Mouse (Mus musculus) cerebellum, adult 2 months (tissue): ENCODE results near the gene Tmem86b. TPM values are rescaled to one million over a fixed set of nuclear protein-coding genes. Genes with fewer than 3 reads are reported as not detected.

Experiments
- DNase-seq, 2 experiments: peaks; one replicate each; pipeline ENCODE4 v3.0.0; 2021
- H3K27ac ChIP-seq: fragments of 200-500 bp; 2 replicates; pipeline ENCODE4 v1.5.1; 2012; ENCODE audit warnings: low read length, control low read depth, inconsistent platforms; ENCODE audit not compliant: insufficient read depth
- H3K27me3 ChIP-seq: fragments of 200-500 bp; 2 replicates; pipeline ENCODE4 v1.6.1; 2012; ENCODE audit warnings: inconsistent platforms, mild to moderate bottlenecking, low read length, moderate library complexity; ENCODE audit not compliant: control insufficient read depth, insufficient read depth
- H3K4me1 ChIP-seq: fragments of 200-500 bp; 2 replicates; pipeline ENCODE4 v1.6.1; 2011; ENCODE audit warnings: low read length; ENCODE audit not compliant: control insufficient read depth, insufficient read depth
- H3K4me3 ChIP-seq: fragments of 200-500 bp; replicated peaks from 2 replicates; pipeline ENCODE3; 2011; ENCODE audit warnings: mild to moderate bottlenecking, low read depth, low read length, control low read depth; ENCODE audit not compliant: insufficient read depth
- CTCF ChIP-seq: fragments of 200-500 bp; IDR thresholded peaks from 2 replicates; pipeline ENCODE4 v1.5.1; 2011; ENCODE audit warnings: low read depth, mild to moderate bottlenecking, control low read depth, low read length, moderate library complexity, borderline replicate concordance; ENCODE audit not compliant: insufficient read depth
- POLR2A ChIP-seq: fragments of 200-500 bp; IDR thresholded peaks from 2 replicates; pipeline ENCODE4 v1.6.1; 2011; ENCODE audit warnings: low read length, control low read depth, borderline replicate concordance; ENCODE audit not compliant: insufficient read depth
- WGBS: fragments of 180-500 bp; shearing (Covaris S2); methylation state at CpG from one replicate; pipeline ENCODE4 v1.1.7; 2018; 5-methylcytosine and 5-hydroxymethylcytosine counted together
- polyA plus RNA-seq: library from polyadenylated mRNA; depleted of rRNA; stranded (reverse); fragments of >200 nt; gene quantifications from 2 replicates; pipeline ENCODE4 v1.2.3, GENCODE M21; 2012

The Tmem86b gene
- polyA plus RNA-seq, 1 experiment, result 47.9 TPM

- Histone ChIP-seq H3K4me1 (peaks cover 11% of the 10 kb centered on the region), H3K27ac (no peak overlapping the region), H3K27me3 (no peaks in the 10 kb centered on the region), H3K4me3 (no peak overlapping the region)
- WGBS, result 54% methylated on average over 6 of the region's 6 CpGs
- TF ChIP-seq POLR2A (no peak), CTCF (no peak)
- no peak for DNase-seq
Observed at GRCm38 (mm10) chr7:4647291-4647690, 16.1 kb upstream of the Tmem86b start.

GRCm38 (mm10) chr7:4646806-4647205 is 15.6 kb upstream of the Tmem86b start:
- Histone ChIP-seq H3K4me3 (no peak overlapping the region), H3K27ac (no peak overlapping the region), H3K27me3 (no peaks in the 10 kb centered on the region), H3K4me1 (peaks cover 7% of the 10 kb centered on the region)
- DNase-seq, result no peak
- TF ChIP-seq POLR2A (no peak), CTCF (no peak)
- WGBS, result 86% methylated on average over 3 of the region's 3 CpGs

GRCm38 (mm10) chr7:4643225-4643624 is 12.0 kb upstream of the Tmem86b start:
- DNase-seq, result no peak
- Histone ChIP-seq H3K27me3 (no peaks in the 10 kb centered on the region), H3K4me3 (no peak overlapping the region), H3K27ac (no peak overlapping the region), H3K4me1 (no peaks in the 10 kb centered on the region; the same call in 1 of the 2 replicates)
- WGBS, result 89% methylated on average over 6 of the region's 6 CpGs
- no peak for TF ChIP-seq POLR2A
- no peak for TF ChIP-seq CTCF

- Histone ChIP-seq H3K27ac (no peak overlapping the region), H3K4me1 (no peaks in the 10 kb centered on the region; the same call in 1 of the 2 replicates), H3K4me3 (no peak overlapping the region), H3K27me3 (no peaks in the 10 kb centered on the region)
- DNase-seq, result no peak
- 68% methylated on average over 7 of the region's 7 CpGs for WGBS
- no peak for TF ChIP-seq POLR2A
- TF ChIP-seq CTCF, result no peak
Observed at GRCm38 (mm10) chr7:4641956-4642355, 10.7 kb upstream of the Tmem86b start.

- 72% methylated on average over 11 of the region's 11 CpGs for WGBS
- Histone ChIP-seq H3K27ac (0 out of 2 replicates have a peak overlapping the region, but pooled peaks have one; percentile 13), H3K4me1 (no peaks in the 10 kb centered on the region; the same call in 1 of the 2 replicates), H3K4me3 (no peak overlapping the region), H3K27me3 (no peaks in the 10 kb centered on the region)
- TF ChIP-seq CTCF, result no peak
- no peak for TF ChIP-seq POLR2A
- DNase-seq, result no peak
Observed at GRCm38 (mm10) chr7:4641155-4641554, 9.9 kb upstream of the Tmem86b start.

- TF ChIP-seq POLR2A (no peak), CTCF (no peak)
- H3K4me1 ChIP-seq, result no peaks in the 10 kb centered on the region
- no peak for DNase-seq
- H3K4me3 ChIP-seq, result no peak overlapping the region
- H3K27ac ChIP-seq, result no peak overlapping the region
- H3K27me3 ChIP-seq, result no peaks in the 10 kb centered on the region
- 80% methylated on average over 4 of the region's 4 CpGs for WGBS
Observed at GRCm38 (mm10) chr7:4636179-4636578, 5.0 kb upstream of the Tmem86b start.

- WGBS, result 90% methylated on average over 1 of the region's 1 CpGs
- H3K27me3 ChIP-seq, result no peaks in the 10 kb centered on the region
- DNase-seq, result no peak
- H3K4me1 ChIP-seq, result peaks cover 6% of the 10 kb centered on the region; the same call in 1 of the 2 replicates
- TF ChIP-seq POLR2A (no peak), CTCF (no peak)
- no peak overlapping the region for H3K27ac ChIP-seq
- H3K4me3 ChIP-seq, result no peak overlapping the region
Observed at GRCm38 (mm10) chr7:4630198-4630597, 1.0 kb downstream of the Tmem86b start.

- WGBS, result 43% methylated on average over 5 of the region's 5 CpGs
- no peaks in the 10 kb centered on the region for H3K27me3 ChIP-seq
Observed at GRCm38 (mm10) chr7:4629586-4629985, 1.6 kb downstream of the Tmem86b start.

GRCm38 (mm10) chr7:4625928-4626327 is 5.3 kb downstream of the Tmem86b start:
- no peaks in the 10 kb centered on the region for H3K27me3 ChIP-seq
- peaks cover 6% of the 10 kb centered on the region; the same call in 1 of the 2 replicates for H3K4me1 ChIP-seq
- no peak for DNase-seq
- TF ChIP-seq CTCF (no peak), POLR2A (no peak)
- no peak overlapping the region for H3K4me3 ChIP-seq
- H3K27ac ChIP-seq, result no peak overlapping the region
- WGBS, result 94% methylated on average over 2 of the region's 2 CpGs

More at GRCm38 (mm10) chr7:4629586-4629985, 1.6 kb downstream of the Tmem86b start:
- H3K27ac ChIP-seq, result 0 out of 2 replicates have a peak overlapping the region, but pooled peaks have one; percentile 11
- no peak for TF ChIP-seq POLR2A
- no peak for TF ChIP-seq CTCF
- DNase-seq, result peak; percentile 47 to 55
- peaks cover 6% of the 10 kb centered on the region; the same call in 1 of the 2 replicates for H3K4me1 ChIP-seq
- H3K4me3 ChIP-seq, result no peak overlapping the region
